Mouse (Mus musculus) spleen, adult 2 months (tissue): Measurements from ENCODE around the gene Ferd3l. TPM values are rescaled to one million over a fixed set of nuclear protein-coding genes. Genes with fewer than 3 reads are reported as not detected.

Source experiments
- DNase-seq, 2 experiments: peaks; one replicate each; pipeline versions ENCODE4 v3.0.0 to v3.0.0-alpha.2; 2012 to 2021; ENCODE audit warnings: low spot score in 2 of 2, low read depth in 1 of 2
- H3K27ac ChIP-seq: fragments of 200-500 bp; 2 replicates; pipeline ENCODE4 v1.5.1; 2012; ENCODE audit warnings: low read length, inconsistent platforms; ENCODE audit not compliant: insufficient read depth
- H3K27me3 ChIP-seq: fragments of 200-500 bp; 2 replicates; pipeline ENCODE4 v1.6.1; 2012; ENCODE audit warnings: mild to moderate bottlenecking, moderate library complexity, low read length, inconsistent platforms; ENCODE audit not compliant: control insufficient read depth, insufficient read depth
- H3K36me3 ChIP-seq: fragments of 200-500 bp; 2 replicates; pipeline ENCODE4 v1.6.1; 2012; ENCODE audit warnings: mild to moderate bottlenecking, low read length, inconsistent platforms; ENCODE audit not compliant: control insufficient read depth, insufficient read depth
- H3K4me1 ChIP-seq: fragments of 200-500 bp; 2 replicates; pipeline ENCODE4 v1.6.1; 2011; ENCODE audit warnings: inconsistent platforms; ENCODE audit not compliant: control insufficient read depth, insufficient read depth, insufficient read length
- H3K4me3 ChIP-seq: fragments of 200-500 bp; 2 replicates; pipeline ENCODE4 v1.5.1; 2011; ENCODE audit warnings: mild to moderate bottlenecking, inconsistent platforms; ENCODE audit not compliant: insufficient read depth, insufficient read length; ENCODE audit errors: extremely low read depth
- CTCF ChIP-seq: fragments of 200-500 bp; IDR thresholded peaks from 2 replicates; pipeline ENCODE4 v1.5.1; 2011; ENCODE audit warnings: mild to moderate bottlenecking, inconsistent platforms; ENCODE audit not compliant: insufficient read depth, insufficient read length, insufficient replicate concordance; ENCODE audit errors: extremely low read depth
- POLR2A ChIP-seq: fragments of 200-500 bp; IDR thresholded peaks from 2 replicates; pipeline ENCODE4 v1.6.1; 2011; ENCODE audit warnings: low read depth, low read length, inconsistent platforms
- WGBS: fragments of 180-500 bp; shearing (Covaris S2); methylation state at CpG from one replicate; pipeline ENCODE4 v1.1.7; 2018; 5-methylcytosine and 5-hydroxymethylcytosine counted together
- polyA plus RNA-seq: library from polyadenylated mRNA; depleted of rRNA; stranded (reverse); fragments of >200 nt; gene quantifications from 2 replicates; pipeline ENCODE4 v1.2.3, GENCODE M21; 2012

Gene Ferd3l
- polyA plus RNA-seq, 1 experiment: not detected

DNA sequence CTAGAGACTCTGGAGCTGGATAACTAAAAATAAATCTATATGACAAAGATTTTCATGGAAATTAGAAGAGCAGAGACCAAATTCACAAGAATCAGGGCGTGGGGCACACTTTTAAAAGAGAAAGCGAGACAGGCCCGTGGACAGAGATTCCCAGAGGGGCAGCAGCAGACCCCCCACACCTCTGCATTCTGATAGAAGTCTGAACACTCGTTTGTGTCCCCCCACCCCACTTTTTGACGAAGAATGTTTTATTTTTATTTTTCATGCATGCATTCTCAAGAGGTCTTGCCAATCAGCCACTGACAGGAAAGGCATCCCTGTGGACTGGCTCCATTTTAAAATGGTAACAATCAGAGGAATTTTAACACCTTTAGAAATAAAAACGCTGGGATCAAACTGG, 31.0 kb downstream of the Ferd3l start:
- Histone ChIP-seq H3K36me3 (no peaks in the 10 kb centered on the region), H3K27ac (no peak overlapping the region), H3K27me3 (peaks cover 30% of the 10 kb centered on the region), H3K4me1 (peaks cover 5% of the 10 kb centered on the region; the same call in 1 of the 2 replicates), H3K4me3 (no peak overlapping the region)
- TF ChIP-seq CTCF: no peak
- no peak for TF ChIP-seq POLR2A
- 11% methylated on average over 6 of the region's 6 CpGs for WGBS
- no peak for DNase-seq

- TF ChIP-seq POLR2A (no peak), CTCF (no peak)
- 29% methylated on average over 3 of the region's 3 CpGs for WGBS
- peaks cover 30% of the 10 kb centered on the region for H3K27me3 ChIP-seq
- H3K4me3 ChIP-seq: no peak overlapping the region
- DNase-seq: no peak
- peaks cover 5% of the 10 kb centered on the region; the same call in 1 of the 2 replicates for H3K4me1 ChIP-seq
- no peaks in the 10 kb centered on the region for H3K36me3 ChIP-seq
- H3K27ac ChIP-seq: no peak overlapping the region
Measured at GRCm38 (mm10) chr12:33959846-33960245, 31.6 kb downstream of the Ferd3l start.

- Histone ChIP-seq H3K36me3 (no peaks in the 10 kb centered on the region), H3K27ac (no peak overlapping the region), H3K27me3 (peaks cover 28% of the 10 kb centered on the region), H3K4me1 (peaks cover 5% of the 10 kb centered on the region; the same call in 1 of the 2 replicates), H3K4me3 (no peak overlapping the region)
- DNase-seq: no peak
- WGBS: 39% methylated on average over 5 of the region's 5 CpGs
- no peak for TF ChIP-seq CTCF
- TF ChIP-seq POLR2A: no peak
Measured at GRCm38 (mm10) chr12:33961013-33961412, 32.8 kb downstream of the Ferd3l start.

- Histone ChIP-seq H3K36me3 (no peaks in the 10 kb centered on the region), H3K27me3 (peaks cover 30% of the 10 kb centered on the region), H3K4me1 (peaks cover 4% of the 10 kb centered on the region; the same call in 1 of the 2 replicates), H3K4me3 (no peak overlapping the region), H3K27ac (no peak overlapping the region)
- WGBS: 16% methylated on average over 17 of the region's 17 CpGs
- no peak for DNase-seq
- TF ChIP-seq CTCF: no peak
- TF ChIP-seq POLR2A: no peak
Measured at GRCm38 (mm10) chr12:33962118-33962772, 34.0 kb downstream of the Ferd3l start.

GRCm38 (mm10) chr12:33962773-33963130, 34.5 kb downstream of the Ferd3l start:
- Histone ChIP-seq H3K4me1 (peaks cover 2% of the 10 kb centered on the region; the same call in 1 of the 2 replicates), H3K27me3 (peaks cover 25% of the 10 kb centered on the region), H3K36me3 (no peaks in the 10 kb centered on the region), H3K4me3 (no peak overlapping the region), H3K27ac (no peak overlapping the region)
- WGBS: 23% methylated on average over 9 of the region's 9 CpGs
- TF ChIP-seq POLR2A (no peak), CTCF (no peak)
- DNase-seq: no peak

GRCm38 (mm10) chr12:33963671-33964369, 35.6 kb downstream of the Ferd3l start:
- Histone ChIP-seq H3K4me3 (no peak overlapping the region), H3K27ac (no peak overlapping the region), H3K4me1 (no peaks in the 10 kb centered on the region), H3K27me3 (peaks cover 16% of the 10 kb centered on the region), H3K36me3 (no peaks in the 10 kb centered on the region)
- no peak for DNase-seq
- 16% methylated on average over 15 of the region's 15 CpGs for WGBS
- TF ChIP-seq POLR2A: no peak
- TF ChIP-seq CTCF: no peak

- WGBS: 45% methylated on average over 2 of the region's 2 CpGs
- Histone ChIP-seq H3K27ac (no peak overlapping the region), H3K27me3 (peaks cover 14% of the 10 kb centered on the region), H3K4me1 (no peaks in the 10 kb centered on the region), H3K4me3 (no peak overlapping the region), H3K36me3 (no peaks in the 10 kb centered on the region)
- no peak for TF ChIP-seq POLR2A
- no peak for TF ChIP-seq CTCF
- no peak for DNase-seq
Measured at GRCm38 (mm10) chr12:33964427-33964826, 36.2 kb downstream of the Ferd3l start.
